Mouse (Mus musculus) CD4-positive, CD25-positive, alpha-beta regulatory T cell, adult 2 months (primary cell): ENCODE results near the gene Adam34.
"Not testable (repeated sequence)": the region's sequence is repeated elsewhere in the genome, so short reads cannot be mapped to it uniquely, and the experiment has no call there.

ENCODE experiments used
- DNase-seq: peaks from one replicate; pipeline ENCODE4 v3.0.0-alpha.2; 2012; ENCODE audit warnings: low read depth, low spot score

Adam34 gene

GRCm38 (mm10) chr8:43709949-43710348 is at the start of gene Adam34:
TSS of gene Adam34 (minus strand) at chr8:43710049.
- no peak for DNase-seq

- DNase-seq = no peak
These were observed 82.7 kb downstream of the Adam34 start, which contains the start of gene Gm5346 for GRCm38 (mm10) chr8:43627176-43627575. TSS of gene Gm5346 (minus strand) at chr8:43627276.

- DNase-seq = no peak
These were observed 93.8 kb downstream of the Adam34 start for GRCm38 (mm10) chr8:43616046-43616445.

- DNase-seq = not testable (repeated sequence)
These were observed 106.2 kb downstream of the Adam34 start for GRCm38 (mm10) chr8:43603657-43604056.

GRCm38 (mm10) chr8:43603166-43603565 is 106.7 kb downstream of the Adam34 start:
- not testable (repeated sequence) for DNase-seq
